Mouse (Mus musculus): ENCODE measurements around the gene Gm21985.

Gene Gm21985

DNA sequence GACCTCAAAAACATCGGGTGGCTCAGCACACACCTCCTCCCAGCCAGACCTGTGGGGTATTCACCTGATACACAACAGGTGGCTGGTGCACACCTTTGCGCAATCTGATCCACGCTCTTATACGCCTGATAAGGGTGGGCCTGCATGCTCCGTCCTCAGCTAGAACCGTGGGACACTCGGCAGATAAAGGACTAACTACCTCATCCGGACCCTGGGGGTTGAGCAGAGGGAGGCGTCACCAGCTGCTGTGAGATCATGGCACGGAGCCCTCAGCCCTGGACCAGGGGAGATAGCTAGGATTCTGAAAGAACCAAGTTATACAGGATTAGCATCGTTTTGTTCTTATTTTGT is at the start of gene Gm21985:
Gene Gm21985, plus strand, starts transcription at position 73 of the 351 bp plus-strand sequence.
- DNase-seq (ENCODE audit: low spot score): peak; percentile 16

DNA sequence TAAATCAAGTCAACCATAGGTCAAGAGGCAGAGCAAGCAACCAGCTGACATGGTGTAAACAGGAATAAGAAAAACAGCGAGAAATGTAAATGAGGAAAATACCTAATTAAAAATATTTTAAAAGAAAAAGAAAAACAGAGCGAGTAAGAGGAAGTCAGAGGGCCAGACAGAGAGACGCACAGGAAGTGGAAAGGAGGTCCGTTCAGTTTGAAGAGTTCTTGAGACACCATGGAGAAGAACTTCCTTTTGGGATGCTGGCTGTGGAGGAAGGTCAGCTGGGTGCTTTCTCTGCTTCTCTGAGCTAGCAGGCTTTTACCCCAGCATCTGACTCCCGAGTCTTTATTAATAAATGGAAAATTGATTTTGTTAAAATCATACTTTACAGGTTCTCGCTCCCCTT is 48.5 kb upstream of the Gm21985 start:
- DNase-seq (ENCODE audit: low spot score): no peak

DNA sequence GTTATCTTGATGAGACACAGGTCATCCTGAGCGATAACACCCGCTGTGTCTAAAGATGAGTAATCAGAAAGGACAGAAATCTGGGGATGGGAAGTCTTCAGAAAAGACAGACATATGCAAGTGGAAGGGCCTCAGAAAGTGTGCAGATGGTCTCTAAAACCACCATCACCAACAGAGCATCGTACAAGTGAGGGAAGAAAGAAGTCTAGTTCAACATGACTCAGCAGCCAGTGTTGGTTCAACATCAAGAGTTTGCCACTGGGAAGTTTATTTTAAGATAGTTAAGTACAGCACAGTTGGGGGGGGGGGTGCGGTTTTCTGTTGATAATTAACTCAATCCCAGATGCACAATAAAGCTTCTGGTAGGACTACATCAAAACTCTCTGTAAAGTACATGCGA is 45.2 kb upstream of the Gm21985 start:
- DNase-seq (ENCODE audit: low spot score): no peak

DNA sequence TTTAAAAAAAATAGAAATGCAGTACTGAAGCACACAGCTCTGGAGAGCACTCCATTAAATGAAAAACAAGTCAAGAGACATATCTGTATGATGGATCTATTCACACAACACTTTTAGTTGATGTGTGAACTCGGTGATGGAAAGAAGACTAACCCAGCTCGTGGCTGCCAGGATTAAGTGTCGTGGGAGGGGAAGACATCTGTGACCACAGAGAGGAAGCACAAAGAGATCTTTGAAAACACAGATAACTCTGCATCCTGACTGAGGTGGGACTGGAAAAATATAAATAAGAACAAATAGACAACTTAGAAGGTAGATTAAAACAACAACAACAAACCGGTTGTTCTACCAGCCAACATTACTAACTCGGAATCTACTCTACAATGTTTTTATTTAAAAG is 43.5 kb upstream of the Gm21985 start:
- no peak for DNase-seq (ENCODE audit: low spot score)

DNA sequence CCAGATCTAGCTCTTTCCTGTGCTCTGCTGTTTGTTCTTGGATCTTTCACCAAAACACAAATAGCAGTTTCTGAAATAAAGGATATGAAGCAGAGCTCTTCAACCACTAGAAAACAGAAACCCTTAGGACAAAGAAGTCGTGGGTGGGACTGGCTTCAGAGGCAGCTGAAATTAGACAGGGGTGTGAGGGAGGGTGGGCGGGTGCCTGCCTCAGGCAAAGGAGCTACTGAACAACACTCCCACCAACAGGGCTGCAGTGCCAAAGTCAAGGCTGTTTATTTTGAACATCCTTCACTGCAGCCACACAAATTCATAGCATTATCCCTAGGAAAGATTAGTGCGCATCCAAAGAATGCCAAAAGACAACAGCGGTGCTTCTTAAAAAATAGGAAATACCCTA is 41.8 kb upstream of the Gm21985 start:
- DNase-seq (ENCODE audit: low spot score): no peak

DNA sequence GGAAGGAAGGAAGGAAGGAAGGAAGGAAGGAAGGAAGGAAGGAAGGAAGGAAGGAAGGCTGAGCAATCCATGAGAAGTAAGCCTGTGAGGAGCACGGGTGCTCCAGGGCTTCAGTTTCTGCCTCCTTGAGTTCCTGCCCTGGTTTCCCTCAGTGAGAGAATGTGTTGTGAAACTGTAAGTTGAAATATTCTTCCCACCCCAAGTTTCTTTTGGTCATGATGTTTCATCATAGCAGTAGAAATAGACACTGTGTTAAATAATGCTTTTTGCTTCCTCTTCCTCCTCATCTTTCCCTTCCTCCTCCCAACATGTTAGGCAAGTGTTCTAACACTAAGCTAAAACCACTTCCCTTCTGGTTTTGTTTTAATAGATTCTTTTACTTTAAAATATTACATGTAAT is 33.5 kb upstream of the Gm21985 start:
- DNase-seq (ENCODE audit: low spot score): no peak

DNA sequence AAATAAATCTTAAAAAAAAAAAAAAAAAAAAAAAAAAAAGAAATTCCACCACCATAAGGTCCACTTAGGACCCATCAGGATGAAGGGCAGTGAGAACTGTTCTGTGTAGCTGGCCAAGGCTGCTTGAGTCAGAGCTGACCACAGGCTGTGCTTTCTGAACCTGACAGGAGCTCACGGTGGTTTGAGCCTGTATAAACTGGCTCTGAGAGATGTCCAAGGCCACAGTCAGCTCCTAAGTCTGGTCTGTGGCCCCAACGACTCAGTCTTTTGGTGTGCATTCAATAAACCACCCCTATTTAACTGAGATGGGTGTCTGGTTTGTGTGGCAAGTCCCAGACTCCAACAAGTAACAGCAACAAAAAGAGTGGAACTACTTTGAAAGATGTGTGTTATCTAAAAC is 29.5 kb upstream of the Gm21985 start:
- DNase-seq (ENCODE audit: low spot score): no peak

DNA sequence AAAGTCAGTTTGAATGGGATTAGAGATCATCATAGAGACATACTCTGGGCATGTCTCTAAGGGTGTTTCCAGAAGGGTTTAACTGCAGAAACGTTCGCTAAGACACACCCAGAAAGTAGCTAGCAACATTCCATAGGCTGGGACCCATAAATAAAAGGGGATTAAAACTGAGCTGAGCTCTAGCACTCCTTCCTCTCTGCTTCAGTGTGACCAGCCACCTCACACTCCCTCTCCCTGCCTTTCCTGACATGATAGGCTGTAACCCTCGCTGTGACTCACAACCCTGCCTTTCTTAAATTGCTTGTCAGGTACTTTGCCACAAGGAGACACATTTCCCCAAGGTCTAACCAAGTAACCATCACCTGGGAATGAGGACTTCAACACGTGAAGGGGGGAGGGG is 28.1 kb upstream of the Gm21985 start:
- DNase-seq (ENCODE audit: low spot score): no peak

DNA sequence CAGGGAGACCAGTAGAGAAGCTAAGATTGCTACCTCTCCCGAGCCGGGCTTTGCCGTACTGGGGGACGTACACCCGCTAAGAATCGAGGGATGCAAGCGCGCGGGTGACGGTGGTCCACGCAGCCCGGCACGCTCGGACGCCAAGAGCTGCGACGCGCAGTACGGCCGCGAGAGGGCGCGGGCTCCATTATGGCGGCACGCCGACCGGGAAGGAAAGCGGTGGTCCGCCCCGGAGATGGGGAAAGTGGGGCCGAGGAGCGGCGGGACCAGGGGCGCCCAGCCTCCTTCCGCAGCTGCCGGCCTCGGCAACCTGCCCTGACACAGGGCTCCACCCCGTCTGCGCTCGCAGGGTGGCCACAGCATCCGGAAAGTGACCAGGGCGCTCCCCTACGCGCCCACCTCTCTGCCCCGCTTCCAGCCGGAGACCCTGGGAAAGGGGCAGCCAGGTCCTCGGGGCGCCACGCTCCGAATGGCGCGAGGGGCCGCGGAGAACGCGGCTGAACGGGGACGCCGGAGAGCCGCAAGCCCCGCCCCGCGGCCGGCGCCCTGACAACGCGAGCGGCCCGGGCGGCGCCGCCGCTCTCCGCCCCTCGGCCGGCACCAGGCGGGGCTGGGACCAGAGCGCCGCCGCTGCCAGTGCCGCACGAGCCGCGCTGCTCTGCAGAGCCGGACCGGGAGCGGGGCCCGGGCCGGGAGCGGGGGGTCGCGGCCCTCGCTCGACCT is 26.7 kb upstream of the Gm21985 start, which contains the start of gene Lpcat4:
Gene Lpcat4, plus strand, starts transcription at position 257 of the 723 bp plus-strand sequence.
- peak; percentile 83 for DNase-seq (ENCODE audit: low spot score)

DNA sequence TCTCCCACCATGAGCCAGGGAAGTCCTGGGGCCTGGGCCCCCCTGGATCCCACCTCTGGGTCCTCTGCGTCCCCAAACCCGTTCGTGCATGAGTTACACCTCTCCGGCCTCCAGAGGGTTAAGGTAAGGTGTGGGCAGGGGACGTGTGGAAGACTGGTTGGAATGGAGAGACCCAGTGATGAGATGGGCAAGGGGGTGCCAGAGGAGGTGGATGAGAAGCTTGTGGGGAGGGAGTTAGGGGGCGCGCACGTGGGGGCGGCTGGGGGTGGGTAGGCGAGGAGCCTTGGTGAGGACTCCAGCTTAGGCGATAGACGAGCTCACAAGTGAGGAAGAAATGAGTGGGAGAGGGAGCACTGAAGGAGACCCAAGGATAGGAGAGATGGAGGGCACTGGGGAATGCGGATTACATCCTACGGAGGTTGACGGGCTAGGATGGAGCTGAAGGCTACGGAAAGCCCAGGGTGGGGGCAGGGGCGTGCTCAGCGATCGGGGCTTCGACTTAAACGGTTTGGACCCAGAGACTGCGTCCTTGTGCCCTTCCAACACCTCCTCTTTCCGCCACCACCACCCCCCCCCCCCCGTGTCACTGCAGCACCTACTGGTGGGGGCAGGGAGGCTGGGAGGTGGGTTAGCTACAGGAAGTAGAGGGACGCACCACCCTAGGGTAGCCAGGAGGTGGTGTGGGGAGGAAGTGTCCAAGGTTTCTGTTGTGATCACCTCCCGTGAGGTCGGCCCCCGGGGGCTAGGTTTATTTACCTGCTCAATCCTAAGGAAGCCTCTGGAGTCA is 26.0 kb upstream of the Gm21985 start:
- DNase-seq (ENCODE audit: low spot score): no peak

DNA sequence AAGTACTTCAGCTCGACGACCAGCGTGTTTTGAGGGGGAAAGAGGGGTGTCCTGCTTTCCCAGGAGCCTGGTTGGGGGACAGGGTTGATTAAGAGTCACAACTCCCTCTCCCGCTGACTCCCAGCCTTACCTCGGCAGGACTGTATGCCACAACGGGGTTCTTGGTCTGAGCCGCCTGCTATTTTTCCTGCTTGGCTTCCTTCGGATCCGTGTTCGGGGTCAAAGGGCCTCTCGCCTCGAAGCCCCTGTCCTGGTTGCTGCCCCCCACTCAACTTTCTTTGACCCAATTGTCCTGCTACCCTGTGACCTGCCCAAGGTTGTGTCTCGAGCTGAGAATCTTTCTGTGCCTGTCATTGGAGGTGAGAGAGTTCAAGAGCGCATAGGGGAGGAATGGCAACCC is 24.3 kb upstream of the Gm21985 start:
- no peak for DNase-seq (ENCODE audit: low spot score)

DNA sequence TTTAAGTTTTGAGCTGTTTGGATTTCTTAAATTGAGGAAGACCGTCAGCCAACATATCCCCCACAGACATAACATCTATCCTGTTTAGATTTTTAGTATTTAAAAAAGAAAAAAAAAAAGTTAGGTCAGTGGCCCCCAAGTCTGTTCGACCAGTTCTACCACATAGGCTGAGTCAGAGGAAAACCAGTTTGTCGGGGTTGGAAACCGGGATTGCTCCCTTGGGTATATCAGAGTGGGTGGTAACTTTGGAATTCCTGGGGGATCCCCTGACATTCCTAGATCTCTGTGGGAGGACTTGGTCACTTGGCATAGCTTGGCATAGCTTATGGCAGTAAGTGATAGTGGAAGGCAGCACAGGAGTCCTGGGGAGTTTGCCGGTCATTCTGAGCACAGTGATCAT is 20.8 kb upstream of the Gm21985 start:
- DNase-seq (ENCODE audit: low spot score): no peak

DNA sequence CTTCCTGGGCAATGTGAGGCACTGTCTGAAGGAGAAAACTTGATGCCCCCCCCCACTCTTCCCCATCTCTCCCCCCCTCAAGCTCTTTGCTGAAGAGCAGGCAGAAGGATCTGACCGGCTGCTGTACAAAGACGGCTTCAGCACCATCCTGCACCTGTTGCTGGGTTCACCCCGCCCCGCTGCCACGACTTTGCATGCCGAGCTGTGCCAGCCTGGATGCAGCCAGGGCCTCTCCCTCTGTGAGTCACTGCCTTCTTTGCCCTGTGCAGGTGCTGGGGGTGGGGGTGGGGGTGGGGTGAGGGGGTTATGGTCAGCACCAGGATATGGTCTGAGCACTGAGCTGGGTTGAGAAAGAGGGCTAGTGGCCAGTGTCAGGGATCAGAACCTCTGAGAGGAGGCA is 19.9 kb upstream of the Gm21985 start:
- DNase-seq (ENCODE audit: low spot score): no peak

DNA sequence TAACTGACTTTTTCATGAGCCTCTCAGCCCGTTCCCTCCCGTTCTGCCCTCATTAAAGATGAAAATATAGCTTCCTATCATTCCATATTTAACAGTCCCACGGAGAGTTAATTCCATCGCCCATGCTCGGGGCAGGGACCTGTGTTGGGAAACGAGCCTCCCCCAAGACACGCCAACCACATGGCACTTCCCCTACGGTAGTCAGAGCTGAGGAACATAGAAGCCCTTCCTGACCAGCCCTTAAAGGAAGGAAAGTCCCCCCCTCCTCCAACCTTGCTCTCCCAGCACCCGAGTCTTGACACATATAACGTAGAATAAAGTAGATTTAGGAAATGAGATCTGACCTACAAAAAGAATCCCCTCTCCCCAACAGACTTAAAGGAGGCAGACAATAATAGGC is 18.8 kb upstream of the Gm21985 start:
- no peak for DNase-seq (ENCODE audit: low spot score)

DNA sequence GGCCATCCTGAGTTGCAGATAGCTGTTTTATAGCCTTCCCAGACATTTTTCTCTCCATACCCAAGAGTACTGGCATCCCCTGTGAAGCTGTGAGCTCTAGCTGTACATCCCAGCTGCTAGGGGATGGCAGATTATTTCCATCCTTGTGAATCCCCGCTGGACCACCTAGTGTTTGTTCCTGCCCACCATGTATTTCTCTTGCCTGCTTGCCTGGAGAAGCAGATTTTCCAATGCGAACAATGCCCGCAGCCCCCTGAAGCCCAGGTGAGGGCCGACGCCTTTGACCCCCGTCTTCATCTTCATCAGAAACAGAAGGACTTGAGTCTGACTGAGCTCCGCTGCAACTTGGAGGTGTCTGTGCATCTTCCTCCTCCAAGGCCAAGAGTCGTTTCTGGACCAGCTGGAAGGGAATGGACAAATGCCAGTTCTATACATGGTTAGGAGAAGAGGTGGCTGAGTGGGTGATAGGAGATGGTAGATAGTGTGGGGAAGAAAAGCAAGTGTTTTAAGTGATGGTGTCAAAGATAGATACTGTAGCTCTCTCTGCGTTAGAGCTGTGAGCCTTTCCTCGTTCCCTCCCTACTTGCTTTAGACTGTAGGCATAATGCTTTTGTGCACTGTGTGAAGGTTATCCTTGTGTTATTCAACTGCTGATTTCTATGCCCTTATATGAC is 16.2 kb upstream of the Gm21985 start:
- no peak for DNase-seq (ENCODE audit: low spot score)

DNA sequence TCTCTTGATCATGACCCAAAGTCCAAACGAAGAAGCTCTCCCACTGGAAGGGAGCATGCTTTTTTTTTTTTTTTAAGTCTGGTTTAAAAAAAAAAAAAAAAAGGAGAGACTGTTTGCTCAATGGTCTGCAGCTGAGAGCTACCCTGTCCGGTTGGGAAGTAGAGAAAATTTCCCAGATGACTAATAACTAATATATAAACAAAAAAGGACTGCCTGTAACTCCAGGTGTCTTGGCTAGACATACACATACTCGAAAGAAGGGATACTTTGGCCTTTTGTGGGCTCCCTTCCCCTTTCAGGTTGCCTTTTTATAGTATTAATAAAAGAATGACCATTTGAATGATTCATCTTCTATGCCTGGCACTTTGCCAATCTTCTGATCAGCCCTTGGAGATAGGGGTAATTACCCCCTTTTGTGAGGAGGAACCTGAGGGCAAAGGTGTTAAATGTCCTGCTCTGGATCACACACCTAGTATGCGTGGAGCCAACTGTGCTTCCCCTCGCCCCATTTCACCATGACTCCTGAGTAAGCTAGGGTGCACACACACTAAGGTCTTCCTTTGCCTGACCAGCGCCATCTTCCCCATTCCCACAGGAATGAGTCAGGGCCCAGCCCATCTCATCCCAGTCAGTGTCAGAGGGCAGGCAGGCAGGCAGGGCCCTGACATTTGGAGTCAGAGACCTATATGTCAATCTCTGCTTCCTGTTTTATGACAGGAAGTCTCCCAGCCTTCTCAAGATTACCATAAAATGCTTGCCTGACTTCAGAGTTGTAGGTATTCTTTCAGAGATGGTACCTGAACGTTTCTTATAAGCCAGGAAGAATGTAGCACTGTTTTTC is 11.2 kb upstream of the Gm21985 start:
- no peak for DNase-seq (ENCODE audit: low spot score)

DNA sequence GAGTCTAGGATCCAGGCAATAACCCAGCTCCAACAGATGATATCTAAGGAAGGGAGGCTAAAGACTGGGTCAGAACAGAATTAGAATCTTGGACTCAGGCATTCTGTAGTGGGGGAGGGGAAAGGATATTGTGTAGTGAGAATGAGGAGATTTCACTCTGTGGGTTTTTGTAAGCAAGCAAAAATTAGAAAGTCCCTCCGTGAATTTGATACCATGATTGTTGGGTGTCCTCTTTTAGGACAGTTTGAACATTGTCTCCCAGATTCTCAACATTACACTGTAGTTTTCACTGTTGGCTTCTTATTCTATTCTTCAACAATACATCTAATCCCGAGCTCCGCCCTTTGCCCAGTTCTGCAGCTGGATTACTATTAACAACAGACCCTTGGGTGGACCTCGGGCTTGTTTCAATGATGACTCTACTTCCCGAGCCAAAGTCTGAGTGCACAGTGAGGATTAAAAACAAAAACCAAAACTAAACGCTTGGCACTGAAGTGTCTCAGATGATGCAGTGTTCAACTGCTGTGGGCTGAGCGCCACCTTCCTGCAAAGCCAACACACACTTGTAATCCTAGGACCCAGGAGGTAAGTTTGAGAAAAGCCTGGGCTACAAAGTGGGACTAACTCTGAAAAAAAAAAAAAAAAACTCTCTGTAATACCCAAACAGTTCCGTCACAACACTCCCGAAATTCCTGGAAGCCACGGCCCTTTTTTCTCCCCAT is 6.7 kb upstream of the Gm21985 start, which contains the start of gene Nutm1:
Gene Nutm1, minus strand, starts transcription at position 51 of the 722 bp plus-strand sequence.
- DNase-seq (ENCODE audit: low spot score): no peak

DNA sequence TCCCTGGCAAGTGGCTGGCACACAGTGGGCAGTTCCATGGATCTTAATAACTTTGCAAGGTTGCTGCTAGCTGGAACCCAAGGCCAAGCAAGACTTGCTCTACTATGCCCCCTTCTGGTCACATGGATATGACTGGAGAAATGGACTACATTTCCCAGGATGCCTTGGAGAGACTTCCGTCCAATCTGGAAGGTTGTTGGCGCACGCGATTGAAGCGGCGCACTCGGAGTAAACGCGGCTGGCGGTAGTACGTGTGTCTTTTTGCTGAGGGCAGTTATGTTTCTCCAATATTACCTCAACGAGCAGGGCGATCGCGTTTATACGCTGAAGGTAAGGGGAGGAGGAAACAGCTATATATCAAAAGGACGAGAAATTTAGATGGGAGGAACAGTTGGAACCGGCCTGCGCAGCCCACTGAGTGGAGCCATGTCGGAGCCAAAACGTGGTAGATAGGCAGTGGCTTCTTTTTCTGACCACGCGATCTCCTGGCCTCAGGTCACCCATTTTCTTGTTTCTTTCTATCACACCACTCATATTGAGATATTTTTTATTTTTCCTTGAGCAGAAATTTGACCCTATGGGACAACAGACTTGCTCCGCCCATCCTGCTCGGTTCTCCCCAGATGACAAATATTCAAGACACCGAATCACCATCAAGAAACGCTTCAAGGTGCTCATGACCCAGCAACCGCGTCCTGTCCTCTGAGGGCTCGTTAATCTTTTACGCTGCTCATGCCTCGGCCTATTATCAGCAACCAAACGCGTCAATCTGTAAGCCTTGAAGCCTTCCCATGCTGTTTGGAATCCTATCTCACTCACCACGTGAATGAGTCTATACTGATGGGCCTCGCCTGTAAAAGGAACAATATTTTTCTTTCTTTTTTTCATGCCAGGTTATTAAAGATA is 4.1 kb upstream of the Gm21985 start, which contains the start of gene Nop10:
Gene Nop10, plus strand, starts transcription at position 179 of the 906 bp plus-strand sequence.
- peak; percentile 92 for DNase-seq (ENCODE audit: low spot score)

DNA sequence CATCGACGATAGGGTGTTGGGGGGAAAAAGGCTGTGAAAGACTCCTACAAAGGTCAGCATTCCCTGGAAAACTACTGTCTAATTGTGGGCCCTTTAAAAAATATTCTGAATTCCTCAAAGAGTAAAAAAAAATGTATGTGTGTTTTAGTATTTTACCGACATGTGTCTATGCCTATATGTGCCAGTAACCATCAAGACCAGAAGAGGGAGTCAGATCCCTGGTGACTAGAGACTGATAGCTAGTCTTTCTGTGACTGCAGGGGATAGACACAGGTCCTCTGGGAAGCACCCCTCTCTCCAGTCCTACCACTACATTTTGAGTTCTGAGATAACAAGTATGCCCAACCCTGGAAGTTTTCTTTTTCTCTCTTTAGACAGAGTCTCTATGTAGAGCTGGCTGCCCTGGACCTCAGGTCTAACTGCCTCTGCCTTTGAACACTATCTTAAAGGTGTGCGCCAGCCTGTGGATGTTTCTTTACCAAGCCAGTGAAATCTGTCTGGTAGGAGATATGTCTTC is 3.3 kb upstream of the Gm21985 start:
- DNase-seq (ENCODE audit: low spot score): no peak

DNA sequence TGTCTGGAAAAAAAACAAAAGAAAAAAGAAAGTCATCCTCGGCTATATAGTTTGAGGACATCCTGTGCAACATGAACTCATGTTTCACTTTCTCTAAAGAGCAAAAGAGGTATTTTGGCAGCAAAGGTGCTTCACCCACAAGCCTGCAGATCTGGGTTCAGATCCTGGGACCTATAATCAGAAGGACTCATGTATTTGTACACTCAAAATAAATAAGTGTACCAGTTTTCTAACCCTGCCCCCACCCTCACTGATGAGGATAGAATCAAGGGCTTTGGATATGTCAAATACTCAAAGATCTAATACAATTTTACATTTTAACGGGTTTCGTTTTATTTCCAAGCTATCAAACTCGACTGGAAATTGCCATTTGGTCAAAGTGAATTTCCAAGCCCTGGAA is 1.8 kb upstream of the Gm21985 start:
- DNase-seq (ENCODE audit: low spot score): no peak
